Mouse (Mus musculus) urinary bladder, postnatal 25 days (tissue): ENCODE results near the gene Gm4779.
A peak's percentile ranks its signal among the peaks of the same experiment; 100 is the strongest.
"Not testable (repeated sequence)": the region's sequence is repeated elsewhere in the genome, so short reads cannot be mapped to it uniquely, and the experiment has no call there.

Experiments used
- DNase-seq: peaks from one replicate; pipeline ENCODE4 v3.0.0; 2022; ENCODE audit warnings: low spot score

Gm4779 gene

GRCm38 (mm10) chrX:101794342-101794741 lies at the start of gene Gm4779, which contains the start of gene 8030474K03Rik:
Gm4779 (minus strand) TSS chrX:101794423.
8030474K03Rik (plus strand) TSS chrX:101794656.
- DNase-seq = no peak

DNA sequence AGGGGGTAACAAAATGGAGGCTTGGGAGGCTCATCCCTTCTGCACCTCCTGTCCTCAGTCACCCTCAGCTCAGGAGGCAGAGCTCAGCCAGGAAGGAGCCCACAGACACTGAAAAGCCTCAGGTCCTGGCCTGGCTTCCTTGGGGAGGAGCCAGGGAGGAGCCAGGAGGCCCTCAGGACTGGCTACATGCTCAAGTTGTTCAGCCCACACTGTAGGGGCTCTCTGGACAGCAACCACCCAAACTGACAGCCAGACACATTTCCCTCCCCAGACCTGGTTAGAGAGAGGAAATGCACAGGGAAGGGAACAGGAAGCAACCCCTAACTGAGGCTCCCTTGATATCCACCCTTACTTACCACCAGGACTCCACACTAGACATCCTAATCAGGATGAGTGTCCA lies 25.8 kb upstream of the Gm4779 start:
- not testable (repeated sequence) for DNase-seq

DNA sequence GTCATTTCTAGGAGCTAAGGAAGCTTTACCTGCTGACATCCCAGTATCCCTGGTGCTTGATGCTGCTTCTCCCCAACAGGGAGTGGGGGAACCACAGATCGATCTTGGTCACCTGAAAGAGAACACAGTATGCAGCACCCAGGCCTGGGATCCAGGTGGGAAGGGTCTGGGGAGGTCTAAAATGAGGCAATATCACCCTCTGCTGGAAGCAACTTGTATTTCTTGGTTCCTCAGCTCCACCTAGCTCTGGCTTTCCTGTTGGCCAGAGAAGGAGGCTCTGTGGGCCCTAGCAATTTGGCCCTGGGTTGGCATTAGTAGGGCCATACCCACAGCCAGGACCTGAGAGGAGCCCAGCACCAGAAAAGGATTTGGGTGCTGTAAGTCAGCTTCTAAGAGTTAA lies 24.9 kb upstream of the Gm4779 start:
- no peak for DNase-seq

DNA sequence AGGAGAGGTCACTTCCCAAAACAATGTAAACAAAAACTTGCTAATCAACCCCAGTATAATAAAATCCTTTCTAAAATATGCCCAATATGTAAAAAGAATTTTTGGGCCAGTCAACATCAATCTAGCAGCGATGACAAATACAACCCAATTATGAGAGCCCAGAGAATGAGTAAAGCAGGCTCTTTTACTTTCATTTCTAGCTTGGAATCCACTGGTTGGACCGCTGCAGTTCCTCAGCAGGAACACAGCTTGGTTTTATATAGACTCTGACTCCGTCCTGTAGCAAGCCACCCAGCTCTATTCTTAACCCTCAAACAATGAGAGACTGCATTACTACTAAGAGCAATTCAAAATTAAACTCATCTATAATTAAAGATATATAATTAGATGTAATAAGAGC lies 17.5 kb upstream of the Gm4779 start:
- no peak for DNase-seq

GRCm38 (mm10) chrX:101805512-101805911 lies 11.3 kb upstream of the Gm4779 start:
- no peak for DNase-seq

- DNase-seq = peak; percentile 38
Observed at GRCm38 (mm10) chrX:101791551-101791950, 2.7 kb downstream of the Gm4779 start.

DNA sequence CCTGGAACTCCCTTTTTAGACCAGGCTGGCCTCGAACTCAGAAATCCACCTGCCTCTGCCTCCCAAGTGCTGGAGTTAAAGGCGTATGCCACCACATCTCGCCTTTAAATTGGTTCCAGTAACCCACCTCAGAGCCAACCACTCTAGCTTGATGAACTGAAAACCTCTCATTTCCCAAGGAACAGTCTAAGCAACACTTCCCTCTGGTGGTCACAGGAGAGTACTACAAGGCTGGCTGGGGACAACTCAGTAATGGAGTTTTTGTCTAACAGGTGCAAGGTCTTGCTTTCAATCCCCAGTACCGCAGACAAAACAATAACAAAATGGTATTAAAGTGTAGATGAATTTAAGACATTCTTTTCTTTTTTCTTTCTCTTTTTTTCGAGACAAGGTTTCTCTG lies 22.2 kb downstream of the Gm4779 start:
- peak; percentile 14 for DNase-seq

GRCm38 (mm10) chrX:101770307-101770706 lies 23.9 kb downstream of the Gm4779 start:
- no peak for DNase-seq

DNA sequence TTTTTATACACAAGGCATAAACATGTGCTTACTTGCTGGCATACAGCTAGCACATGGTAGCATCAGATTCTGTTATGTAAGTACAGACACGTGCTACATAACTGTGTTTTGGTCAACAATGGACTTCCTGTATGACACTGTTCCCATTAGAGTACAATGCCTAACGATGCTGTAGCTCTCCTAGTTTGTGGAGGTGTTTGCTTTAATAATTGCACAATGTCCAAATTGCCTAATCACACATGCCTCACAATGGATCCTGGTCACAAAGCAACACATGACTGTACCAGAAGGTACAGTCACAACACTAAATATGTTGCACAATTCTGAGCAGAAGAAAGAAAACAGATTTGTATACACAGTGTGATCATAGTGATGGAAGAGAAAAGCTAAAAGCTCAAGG lies 24.7 kb downstream of the Gm4779 start:
- DNase-seq = no peak

DNA sequence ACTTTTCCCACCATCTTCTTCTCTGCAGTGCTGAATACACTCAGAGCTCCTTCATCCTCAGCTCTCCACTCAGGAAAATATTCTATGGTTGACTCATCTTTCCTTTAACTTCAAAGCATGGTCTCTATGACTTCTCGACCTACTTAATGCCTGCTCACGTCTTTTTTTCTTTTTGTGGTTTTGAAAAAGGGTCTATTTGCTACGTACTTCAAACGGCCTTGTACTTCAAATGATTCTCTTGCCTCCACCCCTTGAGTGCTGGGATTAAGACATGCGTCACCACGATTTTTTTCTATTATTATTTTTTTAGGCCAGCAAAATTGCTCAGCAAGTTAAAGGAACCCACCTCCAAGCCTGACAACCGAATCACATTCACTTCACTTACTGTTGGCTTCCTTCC lies 26.9 kb downstream of the Gm4779 start:
- no peak for DNase-seq

- DNase-seq = no peak
Observed at GRCm38 (mm10) chrX:101765111-101765510, 29.1 kb downstream of the Gm4779 start.

GRCm38 (mm10) chrX:101764621-101765020 lies 29.6 kb downstream of the Gm4779 start:
- no peak for DNase-seq

DNA sequence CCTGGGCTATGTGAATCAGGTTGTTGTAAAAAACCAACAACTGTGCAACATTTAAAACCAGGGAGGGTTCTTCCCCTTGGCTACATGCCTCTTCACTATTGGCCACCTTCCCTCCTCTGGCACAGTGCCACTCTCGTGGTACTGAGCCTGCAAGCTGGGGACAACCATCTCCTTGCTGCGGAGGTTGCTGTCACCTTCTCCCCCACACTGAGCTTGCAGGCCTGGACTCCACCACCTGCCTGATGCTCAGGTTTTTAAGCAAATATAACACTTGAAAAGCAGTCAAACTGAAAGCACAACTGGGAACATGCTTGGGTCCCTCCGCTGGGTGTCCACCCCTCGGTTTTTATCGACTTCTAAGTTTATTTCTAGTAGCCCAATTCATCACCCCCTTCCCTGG lies 39.7 kb downstream of the Gm4779 start:
- DNase-seq = no peak

DNA sequence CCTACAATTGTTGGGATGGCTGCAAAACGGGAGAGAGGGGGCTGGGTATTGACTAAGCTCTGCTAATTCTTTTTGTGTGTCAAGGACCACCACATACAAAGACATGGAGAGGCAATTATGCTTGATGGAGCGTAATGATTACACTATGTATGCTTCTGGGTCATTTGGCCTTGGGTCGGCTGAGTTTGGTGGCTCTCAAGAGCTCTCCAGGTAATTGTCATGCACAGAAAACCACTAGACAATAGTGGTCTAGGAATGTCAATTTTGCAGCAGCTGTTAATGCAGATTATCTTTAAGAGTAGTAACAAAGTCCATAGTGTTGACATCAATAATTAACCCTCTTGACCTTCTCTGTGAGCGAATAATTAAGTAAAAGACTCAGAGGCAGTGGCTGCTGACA lies 44.1 kb downstream of the Gm4779 start:
- DNase-seq = no peak

DNA sequence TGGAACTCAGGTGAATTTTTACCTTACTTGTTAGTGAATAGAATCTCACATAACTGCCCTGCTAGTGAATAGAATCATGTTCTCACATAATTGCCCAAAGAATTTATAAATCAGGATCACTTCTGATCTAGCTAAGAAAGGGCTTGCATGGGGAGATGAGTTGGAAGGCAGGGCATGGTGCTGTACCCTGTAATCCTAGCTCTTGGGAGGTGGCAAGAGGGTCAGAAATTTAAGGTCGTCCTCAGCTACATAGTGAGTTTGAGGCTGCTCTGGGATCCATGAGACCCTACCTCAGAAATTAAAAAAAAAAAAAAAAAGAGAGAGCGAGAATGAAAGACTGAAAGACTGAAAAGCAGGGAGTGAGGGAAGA lies 53.2 kb downstream of the Gm4779 start:
- DNase-seq = no peak

- no peak for DNase-seq
Observed at GRCm38 (mm10) chrX:101740335-101741063, 53.7 kb downstream of the Gm4779 start.
